Mouse (Mus musculus): Measurements from ENCODE around the gene Gng12. TPM values are rescaled to one million over a fixed set of nuclear protein-coding genes. Genes with fewer than 3 reads are reported as not detected.
"Not testable (repeated sequence)": the region's sequence is repeated elsewhere in the genome, so short reads cannot be mapped to it uniquely, and the experiment has no call there.

Gene Gng12
- 10 to 100 TPM; 58.5 to 70.2 TPM for total RNA-seq (2021)

DNA sequence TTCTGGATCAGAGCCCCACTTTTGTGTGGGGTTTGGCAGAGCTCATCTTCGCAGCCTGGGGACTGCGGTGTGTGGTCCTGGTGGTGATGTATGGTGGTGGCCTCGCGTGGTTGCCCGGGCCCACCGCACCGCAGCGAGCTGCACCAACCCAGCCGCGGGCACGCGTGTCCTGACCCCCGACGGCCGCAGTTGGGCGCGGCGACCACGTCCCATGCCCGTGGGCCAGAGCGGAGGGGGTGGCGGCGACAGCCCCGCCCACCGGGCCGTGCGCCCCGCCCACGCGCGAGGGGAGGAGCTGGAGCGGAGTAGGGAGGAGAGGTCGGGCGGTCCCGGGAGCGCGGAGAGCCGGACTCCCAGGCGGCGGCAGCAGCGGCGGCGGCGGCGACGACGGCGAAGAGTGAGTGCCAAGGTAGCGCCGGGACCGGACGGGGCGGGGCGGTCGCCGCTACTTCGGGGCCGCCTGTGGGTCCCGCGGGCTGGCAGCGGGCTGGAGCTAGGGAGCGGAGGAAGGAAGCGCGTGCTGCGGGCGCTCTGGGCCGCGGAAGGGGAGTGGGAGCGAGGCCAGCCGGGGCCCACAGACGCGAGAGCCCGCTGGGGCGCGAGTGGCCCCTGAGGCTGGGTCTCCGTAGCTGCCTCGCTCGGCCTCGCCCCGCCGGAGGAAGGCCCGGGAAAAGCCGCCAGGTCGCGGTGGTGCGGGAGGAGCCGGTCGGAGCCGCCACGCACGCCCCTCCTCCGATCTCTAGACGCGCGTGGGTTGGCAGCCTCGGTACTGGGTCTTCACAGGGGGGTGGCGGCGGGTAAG lies at the start of gene Gng12:
Gng12 (plus strand) TSS at position 279 of the 802 bp plus-strand sequence.
- DNase-seq = peak; percentile 80 to 83

DNA sequence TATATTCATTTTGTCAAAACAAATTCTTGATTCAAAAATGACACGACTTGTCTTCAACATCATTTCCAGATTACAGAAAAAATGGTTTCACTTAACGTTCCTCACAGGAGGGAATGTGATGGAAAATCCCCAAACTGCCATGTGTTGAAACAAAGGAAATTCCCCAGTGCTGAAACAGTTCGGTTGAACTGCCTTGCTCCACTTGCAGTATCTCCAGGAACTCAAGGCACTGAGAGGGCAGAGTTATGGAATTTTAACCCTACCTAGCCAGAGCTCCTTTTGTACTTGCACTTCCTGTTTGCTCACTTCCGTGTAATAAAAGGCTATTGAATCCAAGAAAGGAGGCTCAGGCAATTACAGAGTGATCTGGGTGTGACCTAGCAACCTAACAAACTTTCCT lies 47.3 kb upstream of the Gng12 start:
- DNase-seq = no peak

DNA sequence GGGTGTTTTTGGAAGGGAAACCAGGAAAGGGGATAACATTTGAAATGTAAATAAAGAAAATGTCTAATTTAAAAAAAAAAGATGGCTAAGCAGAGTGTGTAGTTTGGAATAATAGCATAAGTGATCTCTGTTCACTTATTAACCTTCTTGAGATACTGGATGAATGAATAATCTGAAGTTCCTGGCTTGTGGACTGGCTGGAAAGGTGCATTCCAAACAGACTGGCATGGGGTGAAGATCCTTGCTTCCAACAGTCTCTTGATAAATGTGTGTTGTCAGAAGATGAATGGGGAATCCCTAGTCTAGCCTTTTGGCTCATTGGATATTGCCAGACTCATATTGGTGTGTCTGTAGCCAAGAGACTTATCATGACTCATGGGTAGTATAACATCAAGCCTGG lies 40.0 kb upstream of the Gng12 start:
- no peak for DNase-seq

DNA sequence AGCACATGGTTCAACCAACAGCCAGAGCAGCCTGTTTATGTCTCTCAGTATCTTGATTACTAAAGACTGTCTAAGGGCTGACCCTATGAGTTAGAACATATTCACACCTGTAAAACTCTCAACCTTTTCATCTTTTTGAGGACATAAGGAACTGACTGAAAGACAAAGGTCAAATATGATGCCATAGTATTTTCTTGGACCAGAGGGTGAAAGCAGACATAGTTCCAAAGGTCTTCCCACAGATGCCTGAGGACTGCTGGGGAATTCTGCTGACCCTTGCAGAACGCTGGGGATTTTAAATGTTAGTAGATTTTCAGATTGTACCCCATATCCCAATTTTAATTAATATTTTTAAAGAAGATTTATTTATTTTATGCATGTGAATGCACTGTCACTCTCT lies 37.8 kb upstream of the Gng12 start:
- DNase-seq = no peak

DNA sequence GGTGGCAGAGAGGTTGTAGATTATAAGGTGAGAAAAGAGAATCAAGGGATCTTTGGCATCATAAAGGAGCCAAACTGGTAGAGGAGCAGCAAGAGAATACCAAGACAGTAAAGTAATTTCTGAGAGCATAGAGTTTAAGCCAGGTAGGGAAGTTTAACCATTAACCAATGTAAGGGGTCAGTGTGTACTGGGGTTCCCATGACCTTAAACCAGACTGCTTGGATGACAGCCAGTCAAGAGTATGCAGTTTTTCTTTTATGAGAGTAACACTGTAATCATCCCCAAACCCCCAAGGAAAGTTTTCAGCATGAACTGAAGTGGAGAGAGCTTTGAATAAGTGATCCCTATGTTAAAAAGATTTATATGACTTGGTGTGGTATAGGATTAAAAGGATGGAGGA lies 36.8 kb upstream of the Gng12 start:
- no peak for DNase-seq

DNA sequence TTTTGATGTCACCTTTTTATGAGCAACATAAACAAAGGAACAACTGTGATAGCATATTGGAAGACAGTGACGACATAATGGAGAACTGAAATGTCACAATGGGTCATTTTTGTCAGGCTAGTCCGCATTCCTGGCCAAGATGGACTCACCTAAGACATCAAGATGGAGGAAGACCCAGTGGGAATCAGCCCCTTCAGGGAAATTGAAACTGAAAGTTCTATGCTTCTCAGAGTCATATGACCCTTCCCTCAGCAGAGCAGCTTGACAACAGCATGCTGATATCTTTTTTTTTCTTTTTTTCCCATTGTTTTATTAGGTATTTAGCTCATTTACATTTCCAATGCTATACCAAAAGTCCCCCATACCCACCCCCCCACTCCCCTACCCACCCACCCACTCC lies 31.7 kb upstream of the Gng12 start:
- DNase-seq = no peak

DNA sequence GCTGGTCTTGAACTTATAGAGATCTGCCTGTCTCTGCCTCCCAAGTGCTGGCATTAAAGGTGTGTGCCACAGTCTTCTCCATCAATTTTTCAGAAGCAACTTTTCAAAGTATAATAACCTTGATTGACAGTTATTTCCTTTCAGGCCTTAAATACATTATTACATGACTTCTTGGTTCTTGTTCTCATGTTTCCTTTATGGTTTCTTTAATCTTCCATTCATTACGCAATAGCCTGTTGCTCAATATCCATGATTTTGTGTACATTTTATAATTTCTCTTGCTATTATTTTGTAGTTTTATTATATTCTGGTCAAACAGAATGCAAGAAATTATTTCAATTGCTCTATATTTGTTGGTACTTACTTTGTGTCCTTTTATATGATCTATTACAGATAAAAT lies 29.9 kb upstream of the Gng12 start:
- DNase-seq = no peak

DNA sequence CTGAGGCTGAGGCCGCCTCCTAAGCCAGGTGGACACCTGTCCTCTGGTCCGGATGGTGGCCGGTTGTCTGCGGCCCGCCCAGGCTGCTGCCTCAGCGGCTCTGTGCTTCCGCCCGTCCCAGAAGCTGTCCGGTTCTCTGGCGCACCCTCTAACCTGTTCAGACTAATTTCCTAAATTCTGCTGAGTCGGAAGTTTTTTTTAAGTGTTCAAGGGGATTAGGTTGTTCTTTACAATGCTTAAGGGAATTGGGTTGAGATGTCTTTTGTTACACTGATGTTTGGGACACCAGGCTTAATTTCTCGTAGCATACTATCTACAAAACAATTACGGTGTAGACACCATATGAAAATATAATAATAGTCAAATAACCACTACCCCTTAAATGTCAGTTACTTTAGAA lies 19.1 kb upstream of the Gng12 start:
- not testable (repeated sequence) for DNase-seq

DNA sequence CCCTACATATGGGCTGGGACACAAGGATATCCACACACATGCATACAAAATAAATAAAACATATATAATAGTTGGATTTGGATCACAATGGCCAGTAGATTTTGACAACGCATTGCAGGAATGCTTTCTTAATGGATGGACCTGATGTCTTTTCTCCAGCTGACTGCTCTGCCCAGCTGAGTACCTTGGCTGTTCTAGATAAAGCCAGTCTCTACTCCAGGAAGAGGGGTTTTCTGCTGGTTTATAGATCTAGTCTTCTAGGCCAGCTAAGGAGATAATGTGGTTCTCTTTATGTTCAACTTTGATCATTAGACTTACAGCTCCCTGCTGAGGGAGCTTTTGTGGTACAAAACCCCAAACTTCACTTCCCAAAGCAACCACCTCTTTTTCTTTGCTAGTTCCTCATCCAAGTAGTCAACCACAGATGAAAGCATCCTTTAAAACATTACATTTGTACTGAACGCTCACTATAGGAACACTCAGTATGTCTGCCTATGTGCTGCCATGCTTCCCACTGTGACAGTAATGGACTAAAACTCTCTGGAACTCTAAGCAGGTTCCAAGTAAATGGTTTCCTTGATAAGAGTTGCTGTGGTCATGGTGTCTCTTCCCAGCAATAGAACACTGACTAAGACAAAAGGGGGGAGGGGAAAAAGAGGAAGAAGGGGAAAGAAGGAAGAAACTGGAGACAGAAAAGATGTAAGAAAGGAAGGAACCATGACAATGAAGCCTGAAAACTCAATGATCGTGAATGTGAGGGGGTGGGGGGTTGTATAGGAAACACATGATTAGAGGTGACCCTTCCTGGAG lies 5.6 kb upstream of the Gng12 start:
- DNase-seq = no peak

DNA sequence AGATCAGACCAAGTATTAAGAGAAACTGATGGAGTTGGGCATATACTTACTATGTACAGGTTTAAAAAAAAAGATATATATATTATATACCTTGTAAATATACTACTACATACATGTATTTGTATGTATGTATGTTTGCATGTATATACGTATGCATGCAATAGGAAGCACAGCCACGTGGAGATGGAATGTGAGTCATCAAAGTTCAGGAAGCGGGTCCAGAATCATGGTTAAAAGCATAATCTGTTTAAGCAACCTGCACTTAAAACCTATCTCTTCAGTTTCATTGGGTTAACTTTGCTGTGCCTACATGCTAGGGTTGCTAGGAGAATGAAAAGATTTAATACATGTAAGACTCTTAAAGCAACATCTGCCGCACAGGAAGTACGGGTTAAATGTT lies 2.2 kb upstream of the Gng12 start:
- no peak for DNase-seq

DNA sequence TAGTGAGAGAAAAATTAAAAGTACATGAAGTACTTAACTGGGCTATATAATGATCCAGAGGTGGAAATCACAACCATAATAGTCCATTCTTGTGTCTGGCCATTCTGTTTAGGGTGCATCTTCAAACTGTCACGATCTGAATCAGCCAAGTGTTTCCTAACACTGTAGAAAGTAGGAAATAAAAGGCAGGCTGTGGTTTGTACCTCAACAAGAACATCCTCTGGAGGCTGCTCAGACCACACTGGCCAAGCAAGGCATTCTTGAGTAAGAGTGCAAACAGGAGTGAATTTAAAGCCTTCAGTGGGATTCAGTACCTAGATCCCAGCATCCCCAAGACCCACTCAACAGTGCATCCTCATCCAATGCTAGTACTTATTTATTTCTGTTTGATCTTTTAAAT lies 1.2 kb upstream of the Gng12 start:
- no peak for DNase-seq

DNA sequence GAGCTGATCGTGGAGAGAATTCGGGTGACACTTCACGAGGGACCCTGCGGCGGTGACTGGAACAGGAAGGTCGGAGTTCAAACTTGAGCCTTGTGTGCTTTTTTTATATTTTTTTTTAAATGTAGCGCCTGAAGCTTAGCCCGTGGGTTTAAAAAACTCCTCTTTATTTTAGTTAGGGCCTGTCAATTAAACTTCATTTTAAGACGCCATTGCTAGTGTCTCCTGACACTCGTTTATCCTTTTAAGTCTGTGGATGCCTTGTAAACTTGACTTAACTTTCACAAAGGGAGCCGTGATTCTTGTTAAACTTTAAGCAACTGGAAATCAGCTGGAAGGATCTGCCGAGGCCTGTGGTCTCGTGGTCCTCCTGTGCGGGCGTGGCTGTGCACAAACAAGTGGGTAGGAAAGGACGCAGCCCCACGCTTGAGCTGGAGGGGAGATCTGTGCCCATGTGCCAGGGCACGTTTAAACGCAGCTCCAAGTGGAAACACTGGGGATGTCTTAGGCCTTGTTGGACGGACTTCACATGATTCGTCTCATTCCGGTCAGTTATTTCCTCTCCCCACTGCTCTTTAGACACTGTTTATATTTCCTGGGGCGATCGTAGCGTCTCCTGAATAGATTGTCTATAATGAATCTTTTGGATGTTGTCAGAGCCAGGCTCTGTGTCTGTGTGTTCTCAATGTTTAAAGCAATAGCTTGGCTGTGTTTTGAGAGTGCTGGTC lies 886 bp downstream of the Gng12 start:
- peak; percentile 17 for DNase-seq

DNA sequence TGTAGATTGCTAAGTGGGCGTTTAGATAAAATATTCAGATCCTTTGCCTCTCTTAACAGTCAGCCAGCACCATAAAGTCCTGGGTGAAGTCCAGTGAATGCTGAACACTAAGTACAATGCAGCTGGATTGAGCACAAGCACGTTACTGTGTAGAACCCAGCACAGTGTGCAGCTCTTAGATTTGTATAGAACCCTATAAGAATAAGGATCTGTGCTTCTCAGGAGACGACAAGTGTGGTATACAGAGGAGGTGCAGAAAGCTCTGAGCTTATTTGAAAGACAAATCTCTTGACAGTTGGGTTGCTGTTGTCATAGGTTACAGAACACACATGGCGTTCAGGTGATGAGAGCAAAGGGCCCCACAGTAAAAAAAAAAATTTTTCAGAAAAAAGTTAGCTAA lies 1.8 kb downstream of the Gng12 start:
- no peak for DNase-seq

DNA sequence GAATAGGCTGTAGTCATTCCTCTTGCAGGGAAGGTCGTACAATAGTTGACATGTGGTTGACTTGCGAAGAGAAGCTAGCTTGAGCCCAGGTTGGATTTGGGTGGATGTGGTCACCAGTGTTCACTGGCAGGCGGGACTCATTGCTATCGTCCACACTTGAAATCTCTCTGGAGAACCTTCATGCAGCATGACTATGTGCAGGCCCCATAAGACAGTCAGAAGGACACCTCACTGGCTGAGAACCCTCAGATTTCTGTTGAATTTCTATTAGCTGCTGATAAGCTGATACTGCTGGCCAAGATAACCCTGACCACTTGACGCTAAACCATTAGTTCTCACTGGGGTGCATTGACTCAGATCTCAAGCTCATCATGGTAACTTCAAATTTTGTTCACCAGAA lies 5.7 kb downstream of the Gng12 start:
- no peak for DNase-seq

DNA sequence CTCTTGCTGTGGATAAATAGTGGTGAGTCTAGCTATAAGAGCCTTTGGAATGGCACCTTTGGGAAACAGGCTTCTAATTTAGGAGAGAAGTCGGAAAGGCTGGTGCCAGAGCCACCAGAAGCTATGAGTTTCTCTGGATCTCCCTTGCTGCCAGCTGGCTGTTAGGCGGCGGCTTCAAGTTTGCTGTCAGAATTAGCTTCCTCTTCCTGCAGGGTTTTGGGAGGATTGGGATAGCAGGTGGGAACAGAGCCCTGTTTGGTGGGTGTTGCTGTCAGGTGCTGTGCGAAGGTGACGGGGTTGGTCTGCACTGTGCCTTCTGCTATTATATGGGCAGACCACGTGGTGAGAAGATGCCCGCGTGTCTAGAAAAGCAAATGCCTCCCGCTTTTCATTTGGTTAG lies 7.0 kb downstream of the Gng12 start:
- peak in 1 of 2 experiments; percentile 32 for DNase-seq

DNA sequence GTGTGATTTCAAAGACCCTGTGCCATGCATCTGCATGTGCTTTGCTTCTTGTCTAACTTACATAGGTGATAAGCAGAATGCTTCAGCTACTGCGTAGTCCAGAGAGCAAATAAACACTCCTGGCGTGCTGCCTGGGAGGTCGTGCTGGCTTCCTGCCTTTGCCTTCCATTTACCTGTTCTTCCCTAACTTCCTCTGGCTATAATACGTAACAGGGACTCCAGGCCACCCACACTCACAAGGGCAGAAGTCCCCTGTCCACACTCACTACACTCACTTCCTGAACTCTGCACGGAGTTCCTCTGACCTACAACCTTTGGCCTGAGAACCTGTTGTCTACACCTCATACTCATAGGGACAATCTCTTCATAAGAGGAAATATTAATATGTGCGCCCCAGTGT lies 7.5 kb downstream of the Gng12 start:
- no peak for DNase-seq

DNA sequence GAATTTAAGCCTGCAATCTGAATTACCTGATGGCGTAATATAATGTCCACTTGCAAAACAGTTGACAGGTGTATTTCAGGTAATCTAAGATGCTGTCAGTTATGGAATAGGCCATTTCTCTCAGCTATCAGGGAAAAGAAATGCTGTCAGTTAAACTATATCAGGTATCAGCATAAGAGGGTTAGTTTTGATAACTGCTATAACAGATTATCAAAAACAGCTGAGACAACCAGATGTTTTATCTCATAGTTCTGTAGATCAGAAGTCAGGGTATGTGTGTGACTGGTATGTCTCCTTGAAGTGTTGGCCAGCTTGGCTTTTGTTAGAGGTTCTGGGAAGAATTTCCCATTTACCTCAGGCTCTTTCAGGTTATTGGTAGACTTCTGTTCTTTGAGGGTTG lies 10.0 kb downstream of the Gng12 start:
- DNase-seq = no peak

DNA sequence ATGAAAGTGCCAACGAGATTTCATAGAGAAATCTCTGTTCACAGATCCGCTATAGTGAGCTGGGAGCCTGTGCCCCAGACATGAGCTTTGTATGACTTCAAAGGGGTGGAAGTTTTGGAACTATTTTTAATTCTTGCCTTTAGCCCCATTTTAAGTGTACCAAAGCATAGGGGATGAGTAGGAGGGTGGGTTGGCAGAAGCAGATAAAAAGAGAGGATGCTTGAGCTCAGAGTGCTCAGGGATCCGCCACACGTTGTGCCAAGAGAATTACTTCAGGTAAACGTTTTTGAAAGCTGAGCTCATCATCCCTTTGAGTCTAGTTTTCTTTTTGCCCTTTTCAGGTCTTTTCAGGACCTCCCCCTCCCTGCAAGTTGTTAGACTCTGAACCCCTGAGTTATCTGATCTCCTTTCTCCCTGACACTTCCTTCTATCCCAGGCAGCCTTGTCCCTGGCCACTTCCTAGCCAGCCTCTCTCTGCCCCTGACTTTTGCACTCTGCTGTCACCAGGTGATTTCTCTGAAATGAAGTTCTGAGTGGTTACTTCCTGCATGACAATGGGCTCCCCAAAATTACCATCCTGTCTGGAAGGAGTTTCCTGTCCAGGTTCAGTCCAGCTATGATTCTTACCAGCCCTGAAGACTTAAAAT lies 12.3 kb downstream of the Gng12 start:
- no peak for DNase-seq

DNA sequence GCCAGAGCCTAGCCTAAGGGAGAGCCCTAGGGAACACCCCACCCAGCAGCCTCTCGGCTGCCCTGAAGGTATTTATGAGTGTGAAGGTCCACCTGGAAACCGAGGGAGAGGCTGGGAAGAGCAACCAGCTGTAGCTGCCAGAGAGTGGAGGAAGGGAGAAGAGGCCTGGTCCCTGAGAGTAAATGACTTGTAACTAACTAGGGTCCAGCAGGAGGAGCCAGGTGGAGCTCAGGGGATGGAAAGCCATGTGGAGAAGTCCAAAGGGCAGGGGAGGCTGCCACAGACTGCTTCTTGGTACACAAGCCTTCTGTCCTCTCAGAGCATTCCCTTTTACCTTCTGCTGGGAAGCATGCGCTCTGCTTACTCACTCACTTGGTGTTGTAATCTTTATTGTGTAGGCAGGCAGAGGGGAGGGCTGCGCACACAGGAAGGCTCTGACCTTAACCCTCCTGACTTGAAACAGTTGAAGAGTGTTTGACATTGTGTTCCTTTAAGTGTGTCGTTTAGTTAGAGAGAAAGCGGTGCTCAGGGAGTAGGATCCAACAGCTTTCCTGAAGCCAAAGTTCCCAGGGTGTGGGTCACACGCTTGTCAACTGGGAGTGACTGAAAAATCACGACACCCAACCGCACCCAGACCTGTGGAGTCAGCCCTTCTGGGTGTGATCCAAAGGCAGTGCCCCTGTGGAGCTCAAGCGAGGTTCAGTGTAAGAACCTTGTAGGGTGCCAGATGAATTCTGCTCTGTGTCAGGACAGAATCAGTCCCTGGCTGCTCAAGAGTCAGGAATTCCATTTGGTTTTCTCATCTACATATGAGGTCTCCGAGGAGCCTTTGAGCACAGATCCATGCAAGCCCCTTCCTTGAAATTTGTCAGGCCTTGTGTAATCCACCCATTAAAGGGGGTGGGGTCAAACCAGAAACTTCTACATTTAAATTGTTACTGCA lies 14.6 kb downstream of the Gng12 start:
- DNase-seq = no peak

DNA sequence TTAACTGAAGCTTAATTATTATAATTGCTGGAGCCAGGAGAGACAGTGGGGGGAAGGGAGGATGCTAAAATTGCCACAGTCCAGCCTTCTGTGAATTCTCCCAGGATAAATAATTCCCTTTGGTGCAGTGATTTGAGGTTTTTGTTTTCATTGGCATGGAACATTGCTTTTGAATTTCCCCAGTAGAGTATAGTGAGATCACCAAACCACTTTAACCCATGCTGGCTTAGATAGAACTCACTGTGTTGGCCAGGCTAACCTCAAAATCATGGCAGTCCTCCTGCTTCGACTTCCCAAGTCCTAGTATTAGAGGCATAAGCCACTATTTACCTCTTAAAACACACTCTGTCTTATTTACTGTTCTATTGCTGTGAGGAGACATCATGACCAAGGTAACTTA lies 17.2 kb downstream of the Gng12 start:
- DNase-seq = no peak

DNA sequence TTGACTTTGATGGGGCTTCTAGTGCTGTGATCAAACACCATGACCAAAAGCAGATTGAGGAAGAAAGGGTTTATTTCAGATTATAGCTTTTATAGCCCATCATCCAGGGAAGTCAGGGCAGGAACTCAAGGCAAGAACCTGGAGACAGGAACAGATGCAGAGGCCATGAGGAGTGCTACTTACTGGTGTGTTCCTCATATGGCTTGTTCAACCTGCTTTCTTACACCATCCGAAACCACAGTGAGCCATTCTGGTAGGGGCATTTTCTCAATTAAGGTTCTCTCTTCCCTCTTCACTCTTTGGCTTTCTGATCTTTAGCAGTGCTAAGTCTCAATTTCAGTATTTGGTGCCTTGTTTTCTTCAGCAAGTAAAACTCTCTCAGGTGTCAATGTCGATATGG lies 19.4 kb downstream of the Gng12 start:
- no peak for DNase-seq

DNA sequence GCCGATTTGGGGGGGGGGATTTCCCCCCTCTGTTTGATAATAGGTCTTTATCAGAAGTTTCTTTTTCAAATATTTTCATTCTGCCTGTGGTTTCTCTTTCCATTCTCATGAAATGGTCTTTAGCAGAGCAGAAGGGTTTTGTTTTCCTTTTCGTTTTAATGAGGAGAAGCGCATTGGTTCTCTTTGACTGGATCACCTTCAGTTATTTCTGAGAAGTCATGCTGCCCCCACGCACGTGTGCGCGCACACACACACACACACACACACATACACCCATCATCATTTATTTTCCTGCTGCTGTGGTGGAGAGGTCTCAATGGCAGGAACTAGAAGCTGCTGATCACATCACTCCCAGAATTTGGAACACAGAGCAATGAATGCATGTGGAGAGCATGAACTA lies 20.8 kb downstream of the Gng12 start:
- no peak for DNase-seq
